Mouse (Mus musculus): ENCODE data around the gene Ggt7.
A peak's percentile ranks its signal among the peaks of the same experiment; 100 is the strongest.
"Not testable (repeated sequence)": the region's sequence is repeated elsewhere in the genome, so short reads cannot be mapped to it uniquely, and the experiment has no call there.

Gene Ggt7

DNA sequence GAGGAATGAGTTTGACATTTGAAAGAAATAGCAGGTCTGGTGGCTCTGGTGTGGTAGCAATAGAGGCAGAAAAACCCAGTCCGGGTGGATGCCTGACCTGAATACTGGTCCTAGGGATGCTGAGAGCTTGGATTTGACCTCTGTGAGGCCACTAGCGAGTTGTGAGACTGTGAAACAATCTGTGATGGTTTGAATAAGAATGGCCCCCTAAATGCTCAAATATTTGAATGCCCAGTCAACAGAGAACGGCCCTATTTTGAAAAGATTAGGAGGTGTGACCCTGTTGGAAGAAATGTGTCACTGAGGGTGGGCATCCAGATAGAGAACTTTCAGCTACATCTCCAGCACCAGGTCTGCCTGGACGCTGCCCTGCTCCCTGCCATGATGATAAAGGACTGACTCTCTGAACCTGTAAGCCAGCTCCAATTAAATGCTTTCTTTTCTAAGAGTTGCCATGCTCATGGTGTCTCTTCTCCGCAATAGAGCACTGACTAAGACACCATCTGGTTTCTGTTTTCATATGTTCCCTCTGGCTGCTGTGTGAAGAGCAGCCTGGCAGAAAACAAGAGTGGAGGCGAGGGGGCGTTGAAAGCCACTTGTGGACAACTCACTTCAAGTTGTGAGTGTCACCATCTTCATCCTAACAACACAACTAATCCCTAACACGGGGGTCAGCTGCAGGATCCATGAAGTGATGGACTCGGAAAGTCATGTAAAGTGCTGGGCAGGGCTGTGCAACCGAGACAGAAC is 10.1 kb downstream of the Ggt7 start:
- DNase-seq (ENCODE audit: low spot score in 2 of 2), result peak; percentile 50 to 62

DNA sequence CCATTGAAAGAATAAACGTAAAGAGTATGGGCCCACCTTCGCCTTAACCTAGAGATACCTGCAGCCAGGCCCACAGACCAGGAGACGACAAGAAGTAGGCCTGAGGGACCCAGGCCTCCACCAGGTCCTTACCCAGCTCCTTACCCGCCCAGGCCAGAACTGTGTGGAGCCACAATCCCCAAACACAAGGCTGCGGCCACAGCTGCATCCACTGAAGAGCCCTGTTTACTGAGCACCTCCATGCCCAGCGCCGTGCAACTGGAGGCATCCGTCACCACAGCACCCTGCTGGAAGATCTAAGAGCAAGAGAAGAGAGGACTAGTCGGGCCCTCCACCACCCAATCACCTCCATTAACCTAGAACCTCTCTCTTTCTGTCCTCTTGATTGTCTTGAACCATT is 12.2 kb downstream of the Ggt7 start:
- DNase-seq (ENCODE audit: low spot score in 2 of 2), result no peak

DNA sequence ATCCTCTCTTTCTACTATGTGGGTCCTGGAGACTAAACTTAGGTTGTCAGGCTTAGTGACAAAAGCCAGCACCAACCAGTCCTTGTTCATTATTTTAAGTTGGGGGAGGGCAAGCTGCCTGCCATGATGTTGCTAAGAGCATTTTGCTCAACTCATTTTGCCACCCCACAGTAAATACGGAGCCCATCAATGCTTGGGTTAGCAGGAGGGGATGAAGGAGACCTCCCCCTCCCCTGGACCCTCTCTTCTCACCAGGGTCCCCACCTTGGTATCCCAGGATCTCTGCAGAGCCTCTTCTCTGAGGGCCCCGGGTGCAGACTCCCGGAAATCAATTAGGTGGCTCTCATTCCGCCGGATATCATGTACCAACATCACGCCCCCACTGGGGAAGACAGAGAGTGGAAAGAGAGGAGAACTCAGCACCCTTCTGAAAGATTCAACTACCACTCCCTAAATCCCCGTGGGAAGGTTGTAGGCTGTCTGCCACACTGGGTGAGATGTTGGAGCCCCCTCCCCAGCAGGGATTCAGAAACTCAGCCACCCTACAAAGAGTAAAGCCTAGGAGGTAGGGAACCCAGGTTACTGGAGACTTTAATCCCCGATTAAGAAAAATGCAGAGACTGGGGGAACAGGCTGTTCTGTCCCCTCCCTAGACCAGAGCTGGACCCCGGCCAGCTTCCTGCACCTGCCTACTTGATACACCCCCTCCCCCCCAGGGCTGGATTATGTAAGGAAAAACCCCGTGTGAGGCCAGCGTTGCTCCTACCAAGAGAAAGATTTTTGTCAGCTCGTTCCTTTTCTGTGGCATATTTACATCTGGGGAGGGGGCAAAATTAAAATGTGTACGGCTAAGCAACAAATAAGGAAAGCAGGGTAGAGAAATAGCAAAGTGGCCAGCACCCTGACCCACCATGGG is 13.3 kb downstream of the Ggt7 start:
- peak; percentile 43 to 45 for DNase-seq (ENCODE audit: low spot score in 2 of 2)

DNA sequence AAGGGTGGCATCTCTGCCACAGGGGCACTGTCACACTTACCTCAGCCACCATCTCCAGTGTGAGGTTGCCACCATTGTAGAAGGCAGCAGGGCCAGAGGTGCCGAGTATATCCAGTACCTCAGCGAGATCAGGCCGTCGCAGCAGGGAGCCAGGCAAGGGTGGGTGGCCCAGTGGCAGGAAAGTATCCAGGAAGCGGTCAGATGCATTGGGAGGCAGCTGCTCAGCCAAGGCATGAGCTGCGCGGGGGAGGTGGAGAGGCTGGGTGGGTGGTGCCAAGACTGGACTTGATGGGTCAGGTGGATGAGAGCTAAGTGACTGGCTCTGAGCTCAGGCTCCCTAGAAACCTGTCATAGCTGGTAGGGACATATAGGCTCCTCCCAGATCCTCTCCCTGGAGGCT is 15.4 kb downstream of the Ggt7 start:
- peak; percentile 41 to 56 for DNase-seq (ENCODE audit: low spot score in 2 of 2)

DNA sequence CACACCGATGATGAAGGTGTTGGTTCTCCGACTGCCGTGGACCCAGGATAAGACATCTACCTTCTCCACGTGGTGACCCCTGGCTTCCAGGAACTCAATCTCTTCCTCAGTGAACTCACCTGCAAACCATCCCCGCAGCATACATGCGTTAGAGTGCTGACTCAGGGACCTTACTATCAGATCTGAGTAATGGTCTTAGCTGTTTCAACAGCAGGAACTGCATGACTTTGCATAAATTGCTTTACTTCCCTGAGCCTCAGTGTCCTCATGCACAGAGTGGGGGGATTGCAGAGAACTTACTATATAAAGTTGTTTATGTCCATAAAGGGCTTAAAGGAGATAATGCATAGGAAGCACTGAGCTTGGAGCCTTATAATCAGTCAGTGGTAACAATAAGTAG is 27.0 kb downstream of the Ggt7 start:
- DNase-seq (ENCODE audit: low spot score in 2 of 2), result no peak

DNA sequence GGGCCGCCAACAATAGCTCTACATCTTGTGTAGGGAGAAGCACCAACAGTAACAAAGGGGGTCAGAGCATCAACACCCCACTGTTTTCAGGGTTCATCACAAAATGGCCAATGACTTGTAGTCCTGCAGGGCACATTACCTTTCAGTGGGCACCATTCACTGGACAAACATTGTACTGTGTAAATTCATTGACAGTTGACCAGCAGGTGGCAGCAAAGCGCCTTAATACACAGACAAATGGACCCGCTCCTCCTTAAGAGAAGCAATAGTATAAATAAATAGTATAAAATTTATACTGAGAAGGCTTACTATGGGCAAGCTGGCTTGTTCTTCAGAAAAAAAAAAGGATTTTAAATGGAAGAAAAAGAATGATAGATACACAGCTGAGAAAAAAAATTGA is 36.0 kb downstream of the Ggt7 start:
- peak; percentile 64 to 71 for DNase-seq (ENCODE audit: low spot score in 2 of 2)

DNA sequence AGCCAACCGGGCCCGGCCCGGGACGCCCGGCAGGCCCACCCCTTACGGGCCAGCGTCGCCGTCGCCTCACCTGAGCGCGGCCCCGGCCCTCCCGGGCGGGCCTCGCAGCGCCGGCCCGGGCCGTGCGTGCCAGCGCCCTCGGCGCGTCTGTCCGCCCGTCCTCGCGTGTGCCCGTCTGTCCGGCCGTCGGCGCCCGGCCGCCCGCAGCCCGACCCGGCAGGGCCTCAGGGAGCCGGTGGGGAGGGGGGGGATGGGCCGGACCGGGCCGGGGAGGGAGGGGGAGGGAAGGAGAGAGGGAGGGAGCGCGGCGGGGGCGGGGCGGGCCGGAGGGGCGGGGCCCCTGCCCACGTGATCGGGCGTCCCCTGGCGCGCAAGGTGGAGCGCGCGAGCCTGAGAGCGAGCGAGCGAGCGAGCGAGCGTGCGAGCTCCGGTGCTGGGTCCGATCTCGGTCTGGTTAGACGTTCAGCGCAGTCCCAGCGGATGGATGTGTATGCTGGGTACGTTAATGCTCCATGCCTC is 44.4 kb downstream of the Ggt7 start, which contains the start of gene Ncoa6:
Gene Ncoa6, minus strand, starts transcription at position 325 of the 519 bp plus-strand sequence.
- DNase-seq (ENCODE audit: low spot score in 2 of 2), result peak; percentile 59 to 60

DNA sequence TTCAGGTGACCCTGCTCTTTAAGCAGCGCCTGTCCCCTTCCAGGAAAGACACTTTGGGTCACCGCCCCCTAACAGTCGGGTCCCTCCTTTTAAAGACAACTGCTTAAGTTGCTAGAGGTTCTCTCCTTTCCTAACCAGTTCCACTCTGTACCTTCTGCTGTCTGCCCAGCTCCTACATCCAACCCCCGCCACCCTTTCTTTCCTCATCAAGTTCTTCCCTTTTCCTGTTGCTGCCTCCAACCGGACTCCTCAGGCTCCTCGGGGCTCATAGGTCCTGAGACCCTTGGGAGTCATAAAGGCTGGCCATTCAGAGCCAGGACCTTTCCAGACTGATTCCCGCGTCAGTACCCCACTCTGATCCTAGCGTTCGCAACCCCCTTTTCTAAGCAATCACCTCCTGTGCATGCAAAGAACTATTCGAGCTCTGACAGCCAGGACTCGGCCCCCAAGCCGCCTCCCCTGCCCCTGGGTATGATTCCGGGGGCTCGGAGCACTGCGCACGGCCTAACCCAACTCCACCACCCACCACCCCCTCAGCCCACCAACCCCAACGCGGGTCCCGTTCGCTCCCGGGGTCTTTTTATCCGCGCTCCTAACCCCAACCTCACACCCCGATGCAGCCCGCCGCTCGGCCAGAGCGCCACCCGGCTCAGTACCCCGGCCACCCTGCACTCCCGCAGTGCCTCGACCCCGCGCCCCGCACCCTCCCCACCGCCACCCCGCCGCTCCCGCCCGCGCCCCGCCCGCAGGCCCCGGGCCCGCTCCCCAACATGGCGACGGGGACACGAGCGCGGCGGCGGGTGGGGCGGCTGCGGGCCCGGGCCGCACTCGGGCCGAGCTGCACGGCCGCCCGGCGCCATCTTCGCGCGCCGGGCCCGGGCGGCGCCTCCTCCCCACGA is 45.1 kb downstream of the Ggt7 start:
- DNase-seq (ENCODE audit: low spot score in 2 of 2), result peak; percentile 40

DNA sequence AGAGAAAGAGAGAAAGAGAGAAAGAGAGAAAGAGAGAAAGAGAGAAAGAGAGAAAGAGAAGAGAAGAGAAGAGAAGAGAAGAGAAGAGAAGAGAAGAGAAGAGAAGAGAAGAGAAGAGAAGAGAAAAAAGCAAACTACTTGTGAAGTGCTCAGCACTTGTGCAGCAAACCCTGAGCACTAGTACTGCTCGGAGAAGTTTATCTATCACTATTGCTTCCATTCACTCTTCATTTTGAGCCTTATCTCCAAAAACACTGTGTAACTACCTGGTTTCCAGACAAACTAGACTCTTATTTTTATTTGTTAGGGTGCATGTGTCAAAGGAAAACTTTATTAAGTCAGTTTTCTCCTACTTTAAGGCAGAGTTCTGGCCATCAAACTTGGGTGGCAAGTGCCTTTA is 51.2 kb downstream of the Ggt7 start:
- DNase-seq (ENCODE audit: low spot score in 2 of 2), result no peak

DNA sequence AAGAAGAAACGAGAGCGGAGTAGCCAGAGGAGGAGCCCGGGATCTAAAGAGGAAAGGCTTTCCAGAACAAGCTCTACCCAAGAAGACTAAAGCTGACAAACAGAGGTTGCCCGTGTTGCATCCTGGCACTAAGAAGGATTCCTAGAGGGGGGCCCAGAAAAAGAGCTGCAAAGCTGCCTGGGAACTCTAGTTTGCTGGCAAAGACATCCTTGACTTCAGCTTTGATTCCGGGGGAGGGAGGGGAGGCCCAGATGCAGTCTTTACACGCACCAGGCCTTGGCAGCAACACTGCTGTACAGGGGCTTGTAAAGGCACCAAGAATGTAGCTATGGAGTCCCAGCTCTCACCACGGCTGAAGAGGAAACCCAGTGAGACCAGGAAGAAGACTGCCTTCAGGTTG is 64.4 kb downstream of the Ggt7 start:
- no peak for DNase-seq (ENCODE audit: low spot score in 2 of 2)

DNA sequence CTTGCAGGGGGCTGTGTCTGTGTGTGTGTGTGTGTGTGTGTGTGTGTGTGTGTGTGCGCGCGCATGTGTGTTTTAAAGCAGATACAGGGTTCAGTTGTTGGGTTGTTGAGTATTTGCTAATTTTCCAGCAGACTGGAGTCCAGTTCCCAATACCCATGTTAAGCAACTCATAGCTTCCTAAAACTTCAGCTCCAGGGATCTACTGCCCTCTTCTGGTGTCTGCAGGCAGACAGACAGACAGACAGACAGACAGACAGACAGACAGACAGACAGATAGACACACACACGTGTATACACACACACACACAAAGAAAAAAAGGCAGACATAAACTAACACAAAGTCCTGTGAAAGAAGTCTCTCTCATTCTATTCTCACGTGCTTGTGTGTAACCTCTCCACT is 66.8 kb downstream of the Ggt7 start:
- DNase-seq (ENCODE audit: low spot score in 2 of 2), result no peak

DNA sequence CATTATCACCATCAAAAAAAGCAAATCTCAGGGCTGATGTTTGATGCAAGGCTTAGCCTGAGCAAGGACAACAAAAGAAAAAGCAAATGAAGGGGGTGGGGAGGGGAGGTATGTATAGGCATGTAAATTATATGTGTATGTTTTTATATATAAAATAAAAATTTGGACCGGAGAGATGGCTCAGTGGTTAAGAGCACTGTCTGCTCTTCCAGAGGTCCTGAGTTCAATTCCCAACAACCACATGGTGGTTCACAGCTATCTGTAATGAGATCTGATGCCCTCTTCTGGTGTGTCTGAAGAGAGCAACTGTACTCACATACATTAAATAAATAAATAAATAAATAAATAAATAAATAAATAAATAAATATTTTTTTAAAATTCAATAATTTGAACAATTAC is 70.1 kb downstream of the Ggt7 start:
- DNase-seq (ENCODE audit: low spot score in 2 of 2), result not testable (repeated sequence)

DNA sequence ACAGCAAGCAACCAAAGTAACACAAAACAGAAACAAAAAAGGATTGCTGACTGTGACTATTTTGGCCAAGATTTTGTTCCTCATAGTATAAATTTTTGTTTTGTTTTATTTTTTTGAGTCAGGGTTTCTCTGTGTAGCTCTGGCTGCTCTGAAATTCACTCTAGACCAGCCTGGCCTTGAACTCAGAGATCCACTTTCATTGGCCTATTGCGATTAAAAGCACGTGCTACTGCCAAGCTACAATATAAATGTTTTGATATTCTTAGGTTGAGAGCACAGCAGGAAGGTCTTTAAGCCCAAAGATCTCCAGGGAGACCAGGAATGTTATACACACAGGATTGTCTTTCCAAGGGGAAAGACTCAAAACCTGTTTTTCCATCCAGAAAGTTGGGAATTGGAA is 74.6 kb downstream of the Ggt7 start:
- no peak for DNase-seq (ENCODE audit: low spot score in 2 of 2)

DNA sequence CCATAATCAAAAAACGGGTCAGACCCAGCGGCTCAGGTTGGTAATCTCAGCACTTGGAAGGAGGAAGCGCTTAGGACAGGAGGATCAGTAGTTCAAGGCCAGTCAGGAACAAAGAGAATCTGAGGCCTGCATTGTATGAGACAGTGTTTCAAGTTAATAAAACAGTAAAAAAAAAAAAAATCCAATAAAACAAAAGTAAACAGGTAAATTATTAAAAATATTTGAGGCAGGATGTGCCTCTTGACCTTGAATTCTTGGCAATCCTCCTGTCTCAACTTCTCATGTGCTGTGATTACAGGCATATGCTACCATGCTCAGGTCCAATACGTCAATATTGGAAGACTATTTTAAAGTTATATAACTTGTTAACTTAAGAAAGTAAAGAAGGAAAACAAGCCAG is 75.1 kb downstream of the Ggt7 start:
- no peak for DNase-seq (ENCODE audit: low spot score in 2 of 2)
